Mouse (Mus musculus) inflammation-experienced regulatory T-cells (primary cell): ENCODE data around the gene Il18bp. TPM values are rescaled to one million over a fixed set of nuclear protein-coding genes. Genes with fewer than 3 reads are reported as not detected.

ENCODE experiments used
- polyA plus RNA-seq, 2 experiments: library from polyadenylated mRNA; unstranded; fragments of 100-300 nt; shearing (Covaris generic); gene quantifications; one replicate each; pipeline ENCODE4 v1.2.1; 2017

Il18bp gene
- 1 to 10 TPM; 6.1 to 7.1 TPM for polyA plus RNA-seq

GRCm38 (mm10) chr7:102018590-102018989 is at the start of gene Il18bp:
Il18bp (minus strand) TSS chr7:102018690.

GRCm38 (mm10) chr7:102065046-102065891 is 46.8 kb upstream of the Il18bp start, which contains the start of the genes Rnf121, Xndc1 and Xntrpc:
Rnf121 (minus strand) TSS chr7:102065469.
Xndc1 (plus strand) TSS chr7:102065511.
Xntrpc (plus strand) TSS chr7:102065713.

Other genes with a start within 250 kb of the Il18bp start
- gene Phox2a, start 200.4 kb downstream of the Il18bp start, polyA plus RNA-seq = not detected
- 10 to 100 TPM in 1 of 2 experiments, 1 to 10 TPM in 1; 9.8 to 13.9 TPM for gene Inppl1, start 180.5 kb downstream of the Il18bp start, polyA plus RNA-seq
- gene Folr2, start 161.5 kb downstream of the Il18bp start, polyA plus RNA-seq = not detected
- 10 to 100 TPM; 32.1 to 42.4 TPM for gene Anapc15, start 155.0 kb downstream of the Il18bp start, polyA plus RNA-seq
- gene Folr1, start 147.9 kb downstream of the Il18bp start, polyA plus RNA-seq = 1 to 10 TPM in 1 of 2 experiments, under 1 TPM in 1; 0.60 to 3.7 TPM
- 100 to 1,000 TPM; 113 to 148 TPM for gene Lamtor1, start 112.8 kb downstream of the Il18bp start, polyA plus RNA-seq
- under 1 TPM; 0.18 to 0.76 TPM for gene Tomt, start 112.3 kb downstream of the Il18bp start, polyA plus RNA-seq
- gene Lrrc51, start 84.8 kb downstream of the Il18bp start, polyA plus RNA-seq = 1 to 10 TPM; 1.5 to 5.2 TPM
- 100 to 1,000 TPM; 142 to 171 TPM for gene Numa1, start 84.6 kb downstream of the Il18bp start, polyA plus RNA-seq
- gene Rnf121, start 46.8 kb upstream of the Il18bp start, polyA plus RNA-seq = 10 to 100 TPM; 15.5 to 24.8 TPM
- 10 to 100 TPM; 21.7 to 32.6 TPM for gene Xndc1, start 46.8 kb upstream of the Il18bp start, polyA plus RNA-seq
- gene Xntrpc, start 47.0 kb upstream of the Il18bp start, polyA plus RNA-seq = 1 to 10 TPM; 1.1 to 1.4 TPM
- gene Trpc2, start 64.4 kb upstream of the Il18bp start, polyA plus RNA-seq = not detected
- under 1 TPM; 0.24 to 0.78 TPM for gene Art1, start 83.1 kb upstream of the Il18bp start, polyA plus RNA-seq
- 1 to 10 TPM; 1.3 to 5.0 TPM for gene Art5, start 90.8 kb upstream of the Il18bp start, polyA plus RNA-seq
- gene Chrna10, start 98.1 kb upstream of the Il18bp start, polyA plus RNA-seq = under 1 TPM; 0.27 to 0.29 TPM
- 10 to 100 TPM; 29.5 to 30.4 TPM for gene Nup98, start 191.5 kb upstream of the Il18bp start, polyA plus RNA-seq
- gene Pgap2, start 191.5 kb upstream of the Il18bp start, polyA plus RNA-seq = 10 to 100 TPM; 36.9 to 65.3 TPM
- gene Rhog, start 237.4 kb upstream of the Il18bp start, polyA plus RNA-seq = 100 to 1,000 TPM; 237 to 264 TPM
- gene Stim1, start 249.1 kb upstream of the Il18bp start, polyA plus RNA-seq = 10 to 100 TPM; 75.7 to 96.8 TPM